Mouse (Mus musculus) liver, adult 10 weeks (tissue): ENCODE results near the gene Gm5592. TPM values are rescaled to one million over a fixed set of nuclear protein-coding genes. Genes with fewer than 3 reads are reported as not detected.

Experiments
- polyA plus RNA-seq: library from polyadenylated mRNA; stranded (reverse); fragments of 350-450 nt; fragmentation: Illumina TruSeq; extraction: RNeasy Lipid Tissue Mini Kit (QIAGEN cat#74804); gene quantifications from one replicate; pipeline ENCODE4 v1.2.3, GENCODE M21; 2014; ENCODE audit warnings: low read depth, low replicate concordance

Gene Gm5592
- polyA plus RNA-seq = not detected

GRCm38 (mm10) chr7:41153541-41153940, at the start of gene Gm5592:
Gene Gm5592, plus strand, starts transcription at chr7:41153841.

Other genes with a start within 250 kb of the Gm5592 start
- gene 4930433I11Rik, start 166.3 kb upstream of the Gm5592 start, polyA plus RNA-seq = not detected
- gene Gm4884, start 121.1 kb upstream of the Gm5592 start, polyA plus RNA-seq = not detected
- 41.4 TPM for gene AI987944, start 239.5 kb downstream of the Gm5592 start, polyA plus RNA-seq